Mouse (Mus musculus) adrenal gland, postnatal 36 days (tissue): Measurements from ENCODE around the gene Oasl2. TPM values are rescaled to one million over a fixed set of nuclear protein-coding genes. Genes with fewer than 3 reads are reported as not detected.
A peak's percentile ranks its signal among the peaks of the same experiment; 100 is the strongest.
"Not testable (repeated sequence)": the region's sequence is repeated elsewhere in the genome, so short reads cannot be mapped to it uniquely, and the experiment has no call there.

Experiments used
- DNase-seq, 2 experiments: peaks; one replicate each; pipeline ENCODE4 v3.0.0; 2021; ENCODE audit warnings: mixed read lengths in 1 of 2
- total RNA-seq, 2 experiments: library from RNA; stranded (reverse); gene quantifications; 2 replicates each; pipeline ENCODE4 v1.2.3; 2021

The Oasl2 gene
- total RNA-seq, 2 experiments from 2014 or later: 14.9 to 17.2 TPM

GRCm38 (mm10) chr5:114915854-114916253, 19.1 kb downstream of the Oasl2 start:
- no peak for DNase-seq

GRCm38 (mm10) chr5:114916777-114917176, 20.0 kb downstream of the Oasl2 start:
- DNase-seq: no peak

- not testable (repeated sequence) for DNase-seq
These were observed 20.6 kb downstream of the Oasl2 start for GRCm38 (mm10) chr5:114917357-114917756.

- no peak for DNase-seq
These were observed 25.0 kb downstream of the Oasl2 start for GRCm38 (mm10) chr5:114921551-114922365.

- no peak for DNase-seq
These were observed 25.6 kb downstream of the Oasl2 start for GRCm38 (mm10) chr5:114922366-114922731.

- DNase-seq: peak; percentile 39 to 53
These were observed 26.3 kb downstream of the Oasl2 start, which contains the start of gene Oasl1 for GRCm38 (mm10) chr5:114922998-114923473. Gene Oasl1 (plus strand): TSS chr5:114923240.

- no peak for DNase-seq
These were observed 29.5 kb downstream of the Oasl2 start for GRCm38 (mm10) chr5:114926153-114926684.

GRCm38 (mm10) chr5:114926753-114927152, 30.0 kb downstream of the Oasl2 start:
- DNase-seq: no peak

GRCm38 (mm10) chr5:114931626-114932025, 34.9 kb downstream of the Oasl2 start:
- DNase-seq: no peak

GRCm38 (mm10) chr5:114933206-114933605, 36.5 kb downstream of the Oasl2 start:
- no peak for DNase-seq

GRCm38 (mm10) chr5:114935838-114936237, 39.1 kb downstream of the Oasl2 start:
- no peak for DNase-seq

GRCm38 (mm10) chr5:114941138-114941537, 44.4 kb downstream of the Oasl2 start:
- DNase-seq: not testable (repeated sequence)

- DNase-seq: peak; percentile 88 to 91
These were observed 45.5 kb downstream of the Oasl2 start, which contains the start of gene 2210016L21Rik for GRCm38 (mm10) chr5:114942074-114942765. Gene 2210016L21Rik (plus strand): TSS chr5:114942158.

GRCm38 (mm10) chr5:114942766-114943130, 46.0 kb downstream of the Oasl2 start:
- DNase-seq: no peak

GRCm38 (mm10) chr5:114945072-114945471, 48.3 kb downstream of the Oasl2 start:
- DNase-seq: no peak

GRCm38 (mm10) chr5:114948891-114949290, 52.2 kb downstream of the Oasl2 start:
- DNase-seq: peak; percentile 72 to 80

GRCm38 (mm10) chr5:114949316-114949715, 52.6 kb downstream of the Oasl2 start:
- DNase-seq: no peak

- no peak for DNase-seq
These were observed 53.1 kb downstream of the Oasl2 start for GRCm38 (mm10) chr5:114949812-114950211.

- DNase-seq: no peak
These were observed 53.9 kb downstream of the Oasl2 start for GRCm38 (mm10) chr5:114950669-114951068.

- DNase-seq: no peak
These were observed 54.6 kb downstream of the Oasl2 start for GRCm38 (mm10) chr5:114951279-114951880.

- no peak for DNase-seq
These were observed 56.6 kb downstream of the Oasl2 start for GRCm38 (mm10) chr5:114953326-114953725.

- no peak for DNase-seq
These were observed 61.3 kb downstream of the Oasl2 start for GRCm38 (mm10) chr5:114958069-114958468.
